Mouse (Mus musculus) hindlimb bud, embryonic 11.5 days (tissue): ENCODE results near the gene Hao1.

Source experiments
- DNase-seq: peaks from one replicate; pipeline ENCODE4 v3.0.0-alpha.2; 2012; ENCODE audit warnings: low read depth, low spot score; ENCODE audit errors: extremely low spot score

Gene Hao1

GRCm38 (mm10) chr2:134481174-134481573 is 73.0 kb downstream of the Hao1 start:
- no peak for DNase-seq

- DNase-seq, result no peak
Measured at GRCm38 (mm10) chr2:134465132-134465531, 89.0 kb downstream of the Hao1 start.

- DNase-seq, result no peak
Measured at GRCm38 (mm10) chr2:134462321-134462720, 91.8 kb downstream of the Hao1 start.

GRCm38 (mm10) chr2:134460831-134461230 is 93.3 kb downstream of the Hao1 start:
- no peak for DNase-seq

- DNase-seq, result no peak
Measured at GRCm38 (mm10) chr2:134456065-134456505, 98.1 kb downstream of the Hao1 start.

GRCm38 (mm10) chr2:134452748-134453147 is 101.4 kb downstream of the Hao1 start:
- no peak for DNase-seq

GRCm38 (mm10) chr2:134450976-134451375 is 103.2 kb downstream of the Hao1 start:
- DNase-seq, result no peak
